Mouse (Mus musculus): ENCODE data around the gene 4930524J08Rik.

Gene 4930524J08Rik

GRCm38 (mm10) chr5:99978699-99979442, at the start of gene 4930524J08Rik, which contains the start of gene Hnrnpd:
Gene 4930524J08Rik, plus strand, starts transcription at chr5:99979061.
Gene Hnrnpd, minus strand, starts transcription at chr5:99978938.
- DNase-seq (ENCODE audit: low spot score), result peak; percentile 97

GRCm38 (mm10) chr5:99931910-99932309, 47.0 kb upstream of the 4930524J08Rik start:
- DNase-seq (ENCODE audit: low spot score), result no peak

GRCm38 (mm10) chr5:99939440-99939839, 39.4 kb upstream of the 4930524J08Rik start:
- no peak for DNase-seq (ENCODE audit: low spot score)

GRCm38 (mm10) chr5:99941273-99941672, 37.6 kb upstream of the 4930524J08Rik start:
- no peak for DNase-seq (ENCODE audit: low spot score)

GRCm38 (mm10) chr5:99941776-99942502, 36.9 kb upstream of the 4930524J08Rik start:
- DNase-seq (ENCODE audit: low spot score), result no peak

- DNase-seq (ENCODE audit: low spot score), result no peak
Observed at GRCm38 (mm10) chr5:99952513-99952912, 26.3 kb upstream of the 4930524J08Rik start.

- no peak for DNase-seq (ENCODE audit: low spot score)
Observed at GRCm38 (mm10) chr5:99953883-99954282, 25.0 kb upstream of the 4930524J08Rik start.

GRCm38 (mm10) chr5:99958666-99959065, 20.2 kb upstream of the 4930524J08Rik start:
- DNase-seq (ENCODE audit: low spot score), result no peak

- DNase-seq (ENCODE audit: low spot score), result no peak
Observed at GRCm38 (mm10) chr5:99959236-99959936, 19.5 kb upstream of the 4930524J08Rik start.

- no peak for DNase-seq (ENCODE audit: low spot score)
Observed at GRCm38 (mm10) chr5:99959960-99960359, 18.9 kb upstream of the 4930524J08Rik start.

GRCm38 (mm10) chr5:99973941-99974340, 4.9 kb upstream of the 4930524J08Rik start:
- no peak for DNase-seq (ENCODE audit: low spot score)

GRCm38 (mm10) chr5:99975061-99975460, 3.8 kb upstream of the 4930524J08Rik start:
- DNase-seq (ENCODE audit: low spot score), result no peak

- no peak for DNase-seq (ENCODE audit: low spot score)
Observed at GRCm38 (mm10) chr5:99975776-99976175, 3.1 kb upstream of the 4930524J08Rik start.

- DNase-seq (ENCODE audit: low spot score), result no peak
Observed at GRCm38 (mm10) chr5:99976334-99976955, 2.4 kb upstream of the 4930524J08Rik start.

- DNase-seq (ENCODE audit: low spot score), result peak; percentile 87
Observed at GRCm38 (mm10) chr5:99977516-99978301, 1.2 kb upstream of the 4930524J08Rik start.

GRCm38 (mm10) chr5:99983452-99984061, 4.7 kb downstream of the 4930524J08Rik start:
- DNase-seq (ENCODE audit: low spot score), result no peak

GRCm38 (mm10) chr5:99994166-99994565, 15.3 kb downstream of the 4930524J08Rik start:
- no peak for DNase-seq (ENCODE audit: low spot score)

GRCm38 (mm10) chr5:99994680-99995079, 15.8 kb downstream of the 4930524J08Rik start:
- DNase-seq (ENCODE audit: low spot score), result no peak

- no peak for DNase-seq (ENCODE audit: low spot score)
Observed at GRCm38 (mm10) chr5:100000048-100000447, 21.2 kb downstream of the 4930524J08Rik start.

- no peak for DNase-seq (ENCODE audit: low spot score)
Observed at GRCm38 (mm10) chr5:100000500-100000899, 21.6 kb downstream of the 4930524J08Rik start.

- no peak for DNase-seq (ENCODE audit: low spot score)
Observed at GRCm38 (mm10) chr5:100003895-100004294, 25.0 kb downstream of the 4930524J08Rik start.

All from testis, postnatal 14 days (tissue).